19 mouse cellular contexts compared by ENCODE assay signal in genomic region chr7:94517002-94517401, GRCm38 (mm10).
"Had no signal": no experiment of that assay in that cellular context is flagged by ENCODE, and none has a peak within 500 bp of the region (broad histone marks: within the 10 kb centered on the region; RNA-seq: fewer than 3 reads in every experiment).

No protein-coding gene starts in this region.

- H3K4me3 ChIP-seq: intestine, embryonic 15.5 days; kidney, embryonic 15.5 days; layer of hippocampus, adult 2 months; limb, embryonic 10.5 days; limb, embryonic 13.5 days; liver, embryonic 12.5 days; liver, embryonic 15.5 days; myocyte; neural tube, embryonic 13.5 days had no signal

- H3K4me1 ChIP-seq: intestine, embryonic 15.5 days; kidney, embryonic 15.5 days; limb, embryonic 10.5 days; limb, embryonic 13.5 days; liver, embryonic 12.5 days; liver, embryonic 15.5 days; neural tube, embryonic 13.5 days had no signal

- H3K9me3 ChIP-seq: intestine, embryonic 15.5 days; limb, embryonic 10.5 days; liver, embryonic 12.5 days; liver, embryonic 15.5 days had no signal

- H3K36me3 ChIP-seq: intestine, embryonic 15.5 days; kidney, embryonic 15.5 days; limb, embryonic 10.5 days; limb, embryonic 13.5 days; liver, embryonic 12.5 days; liver, embryonic 15.5 days; neural tube, embryonic 13.5 days had no signal

- DNase-seq: kidney, adult 11 months; kidney, adult 8-10 months; kidney, postnatal 25 days; layer of hippocampus, adult 9-11 months; liver; lung, adult 2 months; lung, postnatal 36 days; thymus, postnatal 25 days had no signal

- H3K9ac ChIP-seq: intestine, embryonic 15.5 days; kidney, embryonic 15.5 days; limb, embryonic 13.5 days; liver, embryonic 12.5 days; liver, embryonic 15.5 days; neural tube, embryonic 13.5 days had no signal

- H3K4me2 ChIP-seq: intestine, embryonic 15.5 days; kidney, embryonic 15.5 days; limb, embryonic 13.5 days; liver, embryonic 12.5 days; liver, embryonic 15.5 days; midbrain, embryonic 11.5 days; neural tube, embryonic 13.5 days had no signal

- H3K27me3 ChIP-seq: intestine, embryonic 15.5 days; kidney, embryonic 15.5 days; limb, embryonic 13.5 days; liver, embryonic 12.5 days; liver, embryonic 15.5 days; neural tube, embryonic 13.5 days had no signal

- H3K27ac ChIP-seq: intestine, embryonic 15.5 days; kidney, embryonic 15.5 days; layer of hippocampus, adult 2 months; limb, embryonic 10.5 days; limb, embryonic 13.5 days; liver, embryonic 12.5 days; liver, embryonic 15.5 days; neural tube, embryonic 13.5 days had no signal

- ATAC-seq: intestine, embryonic 15.5 days; liver, embryonic 12.5 days; midbrain, embryonic 16.5 days had no signal
